Mouse (Mus musculus): ENCODE measurements around the gene Cfap74.
"Not testable (repeated sequence)": the region's sequence is repeated elsewhere in the genome, so short reads cannot be mapped to it uniquely, and the experiment has no call there.

Gene Cfap74

GRCm38 (mm10) chr4:155469590-155470262, 60.7 kb downstream of the Cfap74 start:
- DNase-seq (ENCODE audit: low spot score) = no peak

GRCm38 (mm10) chr4:155470263-155470953, 61.4 kb downstream of the Cfap74 start:
- no peak for DNase-seq (ENCODE audit: low spot score)

- no peak for DNase-seq (ENCODE audit: low spot score)
Observed at GRCm38 (mm10) chr4:155470997-155471396, 62.0 kb downstream of the Cfap74 start.

GRCm38 (mm10) chr4:155471406-155471805, 62.4 kb downstream of the Cfap74 start:
- DNase-seq (ENCODE audit: low spot score) = no peak

GRCm38 (mm10) chr4:155472716-155473290, 63.8 kb downstream of the Cfap74 start:
- no peak for DNase-seq (ENCODE audit: low spot score)

GRCm38 (mm10) chr4:155473319-155473718, 64.3 kb downstream of the Cfap74 start:
- DNase-seq (ENCODE audit: low spot score) = no peak

- DNase-seq (ENCODE audit: low spot score) = not testable (repeated sequence)
Observed at GRCm38 (mm10) chr4:155473796-155474195, 64.8 kb downstream of the Cfap74 start.

- DNase-seq (ENCODE audit: low spot score) = peak; percentile 41
Observed at GRCm38 (mm10) chr4:155481381-155482124, 72.6 kb downstream of the Cfap74 start.

- DNase-seq (ENCODE audit: low spot score) = no peak
Observed at GRCm38 (mm10) chr4:155482125-155482480, 73.1 kb downstream of the Cfap74 start.

- DNase-seq (ENCODE audit: low spot score) = no peak
Observed at GRCm38 (mm10) chr4:155482733-155483540, 73.9 kb downstream of the Cfap74 start.

- DNase-seq (ENCODE audit: low spot score) = no peak
Observed at GRCm38 (mm10) chr4:155485521-155485920, 76.5 kb downstream of the Cfap74 start.

- no peak for DNase-seq (ENCODE audit: low spot score)
Observed at GRCm38 (mm10) chr4:155487746-155488145, 78.8 kb downstream of the Cfap74 start.

- no peak for DNase-seq (ENCODE audit: low spot score)
Observed at GRCm38 (mm10) chr4:155488232-155489025, 79.4 kb downstream of the Cfap74 start.

GRCm38 (mm10) chr4:155489101-155489970, 80.3 kb downstream of the Cfap74 start:
- no peak for DNase-seq (ENCODE audit: low spot score)

- no peak for DNase-seq (ENCODE audit: low spot score)
Observed at GRCm38 (mm10) chr4:155490456-155490855, 81.5 kb downstream of the Cfap74 start.

- peak; percentile 85 for DNase-seq (ENCODE audit: low spot score)
Observed at GRCm38 (mm10) chr4:155490990-155491504, 82.1 kb downstream of the Cfap74 start, which contains the start of gene Gnb1. Gnb1 (plus strand) TSS chr4:155491361.

GRCm38 (mm10) chr4:155491529-155492130, 82.6 kb downstream of the Cfap74 start:
- DNase-seq (ENCODE audit: low spot score) = no peak

- DNase-seq (ENCODE audit: low spot score) = no peak
Observed at GRCm38 (mm10) chr4:155492131-155492633, 83.2 kb downstream of the Cfap74 start.

- DNase-seq (ENCODE audit: low spot score) = no peak
Observed at GRCm38 (mm10) chr4:155494891-155495290, 85.9 kb downstream of the Cfap74 start.
